Mouse (Mus musculus): ENCODE data around the gene Kazn.

DNA sequence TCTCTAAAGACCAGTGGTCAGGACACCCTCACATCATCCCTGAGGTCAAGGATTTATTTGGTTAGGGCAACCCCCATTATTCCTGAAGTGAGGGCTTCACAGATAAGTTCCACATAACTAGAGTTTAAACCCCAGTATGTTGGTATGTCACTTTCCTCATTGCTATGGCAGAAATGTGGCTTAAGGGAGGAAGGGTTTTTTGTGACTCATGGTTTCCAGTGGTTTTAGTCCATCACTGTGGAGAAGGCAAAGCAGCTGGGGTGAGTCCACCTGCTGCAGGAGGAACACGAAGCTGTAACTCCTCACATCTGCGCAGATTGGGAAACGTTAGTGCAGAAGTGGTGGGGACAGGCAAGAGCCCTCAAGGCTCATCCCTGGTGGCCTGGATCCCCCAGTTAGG is 62.5 kb downstream of the Kazn start:
- no peak for TF ChIP-seq CTCF (IDR thresholded peaks at IDR 0.05; ENCODE audit: control insufficient read depth, insufficient read depth, low read length)
- TF ChIP-seq POLR2A (IDR thresholded peaks at IDR 0.05; ENCODE audit: borderline replicate concordance, control insufficient read depth, low read depth, low read length): no peak
